Mouse (Mus musculus) heart, postnatal 0 days (tissue): ENCODE results near the gene Efcab14.

Experiments used
- CTCF ChIP-seq: IDR thresholded peaks from 2 replicates; pipeline ENCODE4 v1.5.1; 2016; ENCODE audit warnings: antibody characterized with exemption, control low read depth, low read depth
- EP300 ChIP-seq: IDR thresholded peaks from 2 replicates; pipeline ENCODE4 v1.6.1; 2016; ENCODE audit warnings: antibody characterized with exemption, low read depth

GRCm38 (mm10) chr4:115790864-115791263 lies 53.3 kb downstream of the Efcab14 start:
- no peak for TF ChIP-seq CTCF
- no peak for TF ChIP-seq EP300
